In genomic region chr11:31387526-31387925, GRCm38 (mm10) we compare ENCODE assay signal across 22 mouse cellular contexts. TPM values are rescaled to one million over a fixed set of nuclear protein-coding genes. Genes with fewer than 3 reads are reported as not detected.
DNase-seq lines count a peak whose midpoint lies in the region; ATAC-seq lines count a peak whose summit lies in the region.
"Had no signal": no experiment of that assay in that cellular context is flagged by ENCODE, and none has a peak within 500 bp of the region (broad histone marks: within the 10 kb centered on the region; RNA-seq: fewer than 3 reads in every experiment).

No protein-coding gene starts in this region.

- DNase-seq in heart, adult 18-20 months = peak; percentile 61 to 77
- DNase-seq in midbrain, embryonic 11.5 days (ENCODE audit: low spot score, missing footprints) = peak; percentile 21
- DNase-seq in heart, postnatal 25 days (ENCODE audit: low spot score) = peak; percentile 64
- DNase-seq: adrenal gland, adult 2 months; adrenal gland, postnatal 14 days; cerebellum, adult 11 months; cerebellum, adult 2 months; cerebellum, adult 9-11 months; cerebellum, postnatal 25 days; gastrocnemius, postnatal 10 days; kidney, adult 2 months had no signal

- WGBS in heart, embryonic 11.5 days (ENCODE audit: insufficient replicate concordance) = 76% methylated on average over 5 of the region's 5 CpGs
- WGBS in midbrain, embryonic 11.5 days = 98% methylated on average over 5 of the region's 5 CpGs
- WGBS in midbrain, embryonic 15.5 days = 89% methylated on average over 5 of the region's 5 CpGs
- 94% methylated on average over 5 of the region's 5 CpGs for WGBS in forebrain, embryonic 15.5 days

- no peak overlapping the region for H3K4me2 ChIP-seq in heart, embryonic 11.5 days
- no peak overlapping the region for H3K4me2 ChIP-seq in midbrain, embryonic 11.5 days
- no peak overlapping the region for H3K4me2 ChIP-seq in midbrain, embryonic 15.5 days
- H3K4me2 ChIP-seq in forebrain, embryonic 15.5 days (replicated peaks) = no peak overlapping the region
- H3K4me2 ChIP-seq: embryonic facial prominence, embryonic 12.5 days; embryonic facial prominence, embryonic 15.5 days; heart, embryonic 13.5 days; hindbrain, embryonic 12.5 days; hindbrain, embryonic 15.5 days had no signal

- H3K4me1 ChIP-seq in heart, embryonic 11.5 days (ENCODE audit: control insufficient read depth, insufficient read depth, low read length) = no peaks in the 10 kb centered on the region
- no peaks in the 10 kb centered on the region for H3K4me1 ChIP-seq in midbrain, embryonic 11.5 days (ENCODE audit: control insufficient read depth, insufficient read depth, low read length)
- H3K4me1 ChIP-seq in midbrain, embryonic 15.5 days = no peaks in the 10 kb centered on the region
- H3K4me1 ChIP-seq in forebrain, embryonic 15.5 days = no peaks in the 10 kb centered on the region
- H3K4me1 ChIP-seq: embryonic facial prominence, embryonic 15.5 days; heart, embryonic 13.5 days; hindbrain, embryonic 12.5 days; hindbrain, embryonic 15.5 days had no signal

- no peak for ATAC-seq in heart, embryonic 11.5 days (replicated peaks; ENCODE audit: insufficient number of reproducible peaks, low FRiP score, low TSS enrichment)
- ATAC-seq in midbrain, embryonic 11.5 days (ENCODE audit: low FRiP score) = no peak
- ATAC-seq in midbrain, embryonic 15.5 days (replicated peaks) = no peak
- no peak for ATAC-seq in forebrain, embryonic 15.5 days (replicated peaks)
- ATAC-seq: CD4-positive, CD25-positive, alpha-beta regulatory T cell, adult 4 months; forebrain, embryonic 14.5 days; intestine, postnatal 0 days had no signal

- H3K4me3 ChIP-seq in heart, embryonic 11.5 days (ENCODE audit: low read depth, low read length) = no peak overlapping the region
- H3K4me3 ChIP-seq in midbrain, embryonic 11.5 days (ENCODE audit: low read depth, low read length) = no peak overlapping the region
- H3K4me3 ChIP-seq in midbrain, embryonic 15.5 days = no peak overlapping the region
- no peak overlapping the region for H3K4me3 ChIP-seq in forebrain, embryonic 15.5 days
- H3K4me3 ChIP-seq: embryonic facial prominence, embryonic 12.5 days; embryonic facial prominence, embryonic 15.5 days; heart, embryonic 13.5 days; hindbrain, embryonic 12.5 days; hindbrain, embryonic 15.5 days had no signal

- no peaks in the 10 kb centered on the region for H3K36me3 ChIP-seq in heart, embryonic 11.5 days (ENCODE audit: control insufficient read depth, insufficient read depth, low read length)
- no peaks in the 10 kb centered on the region for H3K36me3 ChIP-seq in midbrain, embryonic 11.5 days (ENCODE audit: control insufficient read depth, insufficient read depth, low read length)
- no peaks in the 10 kb centered on the region for H3K36me3 ChIP-seq in midbrain, embryonic 15.5 days (replicated peaks)
- no peaks in the 10 kb centered on the region for H3K36me3 ChIP-seq in forebrain, embryonic 15.5 days
- H3K36me3 ChIP-seq: embryonic facial prominence, embryonic 12.5 days; embryonic facial prominence, embryonic 15.5 days; heart, embryonic 13.5 days; hindbrain, embryonic 12.5 days; hindbrain, embryonic 15.5 days had no signal

- no peaks in the 10 kb centered on the region for H3K27me3 ChIP-seq in heart, embryonic 11.5 days (ENCODE audit: control insufficient read depth, insufficient read depth, low read length)
- no peaks in the 10 kb centered on the region for H3K27me3 ChIP-seq in midbrain, embryonic 11.5 days (ENCODE audit: control insufficient read depth, insufficient read depth, low read length)
- H3K27me3 ChIP-seq in midbrain, embryonic 15.5 days (replicated peaks) = no peaks in the 10 kb centered on the region
- H3K27me3 ChIP-seq in forebrain, embryonic 15.5 days = no peaks in the 10 kb centered on the region
- H3K27me3 ChIP-seq: embryonic facial prominence, embryonic 12.5 days; embryonic facial prominence, embryonic 15.5 days; heart, embryonic 13.5 days; hindbrain, embryonic 12.5 days; hindbrain, embryonic 15.5 days had no signal

- H3K27ac ChIP-seq in heart, embryonic 11.5 days (ENCODE audit: low read depth, low read length) = no peak overlapping the region
- no peak overlapping the region for H3K27ac ChIP-seq in midbrain, embryonic 11.5 days (ENCODE audit: low read depth, low read length)
- no peak overlapping the region for H3K27ac ChIP-seq in midbrain, embryonic 15.5 days
- H3K27ac ChIP-seq in forebrain, embryonic 15.5 days (replicated peaks) = no peak overlapping the region
- H3K27ac ChIP-seq: embryonic facial prominence, embryonic 12.5 days; embryonic facial prominence, embryonic 15.5 days; heart, embryonic 13.5 days; hindbrain, embryonic 12.5 days; hindbrain, embryonic 15.5 days had no signal

- no peak overlapping the region for H3K9ac ChIP-seq in heart, embryonic 11.5 days (ENCODE audit: low read depth, low read length)
- no peak overlapping the region for H3K9ac ChIP-seq in midbrain, embryonic 11.5 days (ENCODE audit: low read length)
- no peak overlapping the region for H3K9ac ChIP-seq in midbrain, embryonic 15.5 days
- H3K9ac ChIP-seq in forebrain, embryonic 15.5 days (replicated peaks) = no peak overlapping the region
- H3K9ac ChIP-seq: embryonic facial prominence, embryonic 12.5 days; embryonic facial prominence, embryonic 15.5 days; heart, embryonic 13.5 days; hindbrain, embryonic 12.5 days; hindbrain, embryonic 15.5 days had no signal

- intact Hi-C loops in heart, postnatal 25 days (cut with DNase I) = no loop called here

- no peaks in the 10 kb centered on the region for H3K9me3 ChIP-seq in heart, embryonic 11.5 days (replicated peaks; ENCODE audit: control insufficient read depth, low read length)
- no peaks in the 10 kb centered on the region for H3K9me3 ChIP-seq in midbrain, embryonic 11.5 days (ENCODE audit: control insufficient read depth, low read length)
- no peaks in the 10 kb centered on the region for H3K9me3 ChIP-seq in midbrain, embryonic 15.5 days
- no peaks in the 10 kb centered on the region for H3K9me3 ChIP-seq in forebrain, embryonic 15.5 days
- H3K9me3 ChIP-seq: embryonic facial prominence, embryonic 12.5 days; embryonic facial prominence, embryonic 15.5 days; heart, embryonic 13.5 days; hindbrain, embryonic 12.5 days; hindbrain, embryonic 15.5 days had no signal

RNA-seq across cellular contexts. Expression of gene Stc2, which starts 17.7 kb away (rescaled TPM):
- total RNA-seq in heart, adult 18-20 months (2021) = 10 to 100 TPM; 11.4 to 14.5 TPM
- polyA plus RNA-seq in heart, embryonic 11.5 days (2014; fragmentation: Nextera tagmentation; extraction: Ambion mirVana) = 1.3 and 1.8 TPM in 2 replicates
- 0.46 and 0.52 TPM in 2 replicates for polyA plus RNA-seq in midbrain, embryonic 11.5 days (2014; fragmentation: Nextera tagmentation; extraction: Ambion mirVana)
- polyA plus RNA-seq in midbrain, embryonic 15.5 days (2015; fragmentation: Nextera tagmentation; extraction: Ambion mirVana) = 0.92 and 1.1 TPM in 2 replicates
- total RNA-seq in heart, postnatal 25 days (2021) = 10 to 100 TPM; 15.0 to 26.0 TPM
- 1.3 TPM in 2 replicates for polyA plus RNA-seq in forebrain, embryonic 15.5 days (2015; fragmentation: Nextera tagmentation; extraction: Ambion mirVana)
